Mouse (Mus musculus): ENCODE results near the gene Uroc1. TPM values are rescaled to one million over a fixed set of nuclear protein-coding genes. Genes with fewer than 3 reads are reported as not detected.

The Uroc1 gene
- total and polyA plus RNA-seq, 3 experiments, result not detected

DNA sequence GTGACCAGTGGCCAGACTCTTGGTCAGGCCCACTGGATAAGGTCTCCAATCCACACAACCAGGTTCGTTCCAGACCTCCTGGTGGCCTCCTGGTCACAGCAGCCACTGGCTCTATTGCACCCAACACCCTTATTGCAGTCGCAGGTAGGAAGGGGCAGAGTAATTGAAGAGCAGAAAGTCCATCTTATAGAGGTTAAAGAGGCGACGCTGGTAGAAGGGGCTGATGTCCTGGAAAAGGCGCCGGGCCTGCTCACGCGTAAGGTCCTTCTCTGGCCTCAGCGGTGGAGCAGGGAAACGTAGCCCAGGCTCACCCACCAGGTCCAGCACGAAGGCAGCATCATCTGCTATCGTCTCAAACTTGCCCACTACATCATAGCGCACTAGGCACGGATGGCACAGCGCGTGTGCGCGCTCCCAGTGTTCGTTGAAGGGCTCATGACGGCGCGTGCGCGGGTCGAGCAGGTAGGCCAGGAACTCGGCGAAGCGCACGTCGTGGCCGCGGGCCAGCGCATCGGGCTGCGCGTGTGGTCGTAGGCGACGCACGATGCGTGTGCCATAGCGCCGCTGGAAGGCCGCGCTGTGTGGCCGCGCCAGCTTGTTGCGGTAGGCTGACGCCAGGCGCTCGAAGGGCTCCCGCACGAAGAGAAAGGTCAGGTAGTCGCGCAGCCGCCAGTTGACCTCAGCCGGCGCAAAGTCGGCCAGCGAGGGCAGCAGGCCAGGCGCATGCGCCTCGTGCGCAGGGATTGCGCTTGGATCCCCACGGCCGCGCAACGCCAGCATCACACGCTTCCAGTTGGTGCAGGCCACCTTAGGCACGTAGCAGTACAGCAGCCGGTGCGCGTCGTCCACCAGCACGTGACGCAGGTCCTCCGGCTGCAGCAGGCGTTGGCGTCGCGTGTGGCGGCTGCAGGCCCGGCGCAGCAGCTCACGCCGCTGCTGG lies 24.0 kb upstream of the Uroc1 start:
- H3K9ac ChIP-seq (ENCODE audit: insufficient read depth, low read depth), result no peak overlapping the region
- no peak overlapping the region for H3K27ac ChIP-seq (ENCODE audit: insufficient read depth, low read depth)
- peaks cover 8% of the 10 kb centered on the region for H3K9me3 ChIP-seq (replicated peaks; ENCODE audit: low read length)
- no peaks in the 10 kb centered on the region for H3K79me2 ChIP-seq (replicated peaks; ENCODE audit: control insufficient read depth, extremely low read depth, insufficient read depth, poor library complexity, severe bottlenecking)
- no peak overlapping the region for H3K4me3 ChIP-seq (replicated peaks in 1 of 3; ENCODE audit: low read depth in 2 of 3, low read length in 2 of 3, poor library complexity in 1 of 3)
- dilution Hi-C loops (cut with MboI; ENCODE audit: extremely low pct_ligation_motif_present, extremely low pct_unique_long_range_greater_than_20kb, low sequenced_read_pairs) (no loop called here), in situ Hi-C loops (cut with MboI; ENCODE audit: low pct_ligation_motif_present, low pct_unique_long_range_greater_than_20kb, low sequenced_read_pairs) (no loop called here)
- H3K4me2 ChIP-seq (ENCODE audit: insufficient read depth, low read depth, poor library complexity, severe bottlenecking), result no peak overlapping the region
- H3K36me3 ChIP-seq (replicated peaks in 1 of 2; ENCODE audit: control insufficient read depth in 1 of 2, insufficient read depth in 1 of 2, low read length in 1 of 2), result no peaks in the 10 kb centered on the region
- no peaks in the 10 kb centered on the region for H3K4me1 ChIP-seq (ENCODE audit: control insufficient read depth in 1 of 2, insufficient read depth in 2 of 2)
- TF ChIP-seq IRF4 (IDR thresholded peaks at IDR 0.05; ENCODE audit: low read depth, low read length) (no peak), NRF1 (IDR thresholded peaks at IDR 0.05; ENCODE audit: low read depth, low read length) (no peak), MEF2A (IDR thresholded peaks at IDR 0.05; ENCODE audit: borderline replicate concordance, low read depth, low read length) (no peak), CHD2 (IDR thresholded peaks at IDR 0.05; ENCODE audit: low read length) (no peak), MXI1 (IDR thresholded peaks at IDR 0.05; ENCODE audit: low read depth, low read length) (no peak), KAT2A (IDR thresholded peaks at IDR 0.05; ENCODE audit: insufficient replicate concordance, low read length) (no peak), MAX (IDR thresholded peaks at IDR 0.05; ENCODE audit: low read length) (no peak), TBP (conservative IDR thresholded peaks at IDR 0.05; ENCODE audit: low read depth, low read length) (no peak), JUN (IDR thresholded peaks at IDR 0.05; ENCODE audit: insufficient read depth, low read depth, low read length) (no peak), BHLHE40 (IDR thresholded peaks at IDR 0.05; ENCODE audit: low read depth, low read length) (no peak), RAD21 (IDR thresholded peaks at IDR 0.05; ENCODE audit: low read depth, low read length) (no peak), GABPA (IDR thresholded peaks at IDR 0.05; ENCODE audit: insufficient replicate concordance, low read depth, low read length) (no peak), POLR2AphosphoS2 (IDR thresholded peaks at IDR 0.05; ENCODE audit: low read depth, low read length) (no peak), TCF12 (IDR thresholded peaks at IDR 0.05; ENCODE audit: low read depth, low read length) (no peak), PAX5 (IDR thresholded peaks at IDR 0.05; ENCODE audit: low read length) (no peak), ETS1 (conservative IDR thresholded peaks at IDR 0.05; ENCODE audit: low read depth, low read length) (no peak)
- no peak for DNase-seq (ENCODE audit: extremely low read depth)
- peaks cover 42% of the 10 kb centered on the region for H3K27me3 ChIP-seq (replicated peaks)

DNA sequence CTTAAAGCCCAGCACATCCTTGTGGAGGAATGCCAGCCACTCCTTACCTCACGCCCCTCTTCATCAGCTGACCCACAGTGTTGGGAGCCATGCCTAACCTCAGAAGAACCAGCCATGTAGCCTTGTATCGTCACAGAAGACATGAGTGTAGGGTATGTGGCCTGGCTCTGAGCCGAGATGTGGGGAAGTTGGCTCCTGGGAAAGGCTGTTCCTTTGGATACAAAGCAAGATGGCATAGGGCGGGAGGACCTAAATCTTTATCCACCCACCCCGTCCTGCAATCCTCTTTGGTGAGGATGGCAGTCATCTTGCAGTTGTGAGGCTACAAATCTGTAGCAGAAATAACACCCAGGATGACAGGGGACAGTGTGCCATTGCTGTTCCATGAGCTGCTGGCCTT lies 17.1 kb upstream of the Uroc1 start:
- Histone ChIP-seq H3K9ac (ENCODE audit: insufficient read depth, low read depth) (no peak overlapping the region), H3K79me2 (replicated peaks; ENCODE audit: control insufficient read depth, extremely low read depth, insufficient read depth, poor library complexity, severe bottlenecking) (no peaks in the 10 kb centered on the region), H3K9me3 (replicated peaks; ENCODE audit: low read length) (peaks cover 6% of the 10 kb centered on the region), H3K4me3 (replicated peaks in 1 of 3; ENCODE audit: low read depth in 2 of 3, low read length in 2 of 3, poor library complexity in 1 of 3) (no peak overlapping the region), H3K27ac (ENCODE audit: insufficient read depth, low read depth) (no peak overlapping the region), H3K27me3 (replicated peaks) (peaks cover 32% of the 10 kb centered on the region), H3K4me2 (ENCODE audit: insufficient read depth, low read depth, poor library complexity, severe bottlenecking) (no peak overlapping the region), H3K36me3 (replicated peaks in 1 of 2; ENCODE audit: control insufficient read depth in 1 of 2, insufficient read depth in 1 of 2, low read length in 1 of 2) (no peaks in the 10 kb centered on the region), H3K4me1 (ENCODE audit: control insufficient read depth in 1 of 2, insufficient read depth in 2 of 2) (no peaks in the 10 kb centered on the region)
- DNase-seq (ENCODE audit: extremely low read depth), result no peak
- dilution Hi-C loops (cut with MboI; ENCODE audit: extremely low pct_ligation_motif_present, extremely low pct_unique_long_range_greater_than_20kb, low sequenced_read_pairs), result no loop called here
- in situ Hi-C loops (cut with MboI; ENCODE audit: low pct_ligation_motif_present, low pct_unique_long_range_greater_than_20kb, low sequenced_read_pairs), result no loop called here
- no peak for TF ChIP-seq USF1 (IDR thresholded peaks at IDR 0.05; ENCODE audit: low read depth, low read length)
- TF ChIP-seq ZKSCAN1 (IDR thresholded peaks at IDR 0.05; ENCODE audit: borderline replicate concordance, low read depth, low read length), result no peak
- TF ChIP-seq GABPA (IDR thresholded peaks at IDR 0.05; ENCODE audit: insufficient replicate concordance, low read depth, low read length), result no peak
- no peak for TF ChIP-seq CTCF (conservative IDR thresholded peaks at IDR 0.05 in 1 of 2, IDR thresholded peaks at IDR 0.05 in 1 of 2; ENCODE audit: low read depth in 2 of 2, low read length in 2 of 2)
- no peak for TF ChIP-seq RAD21 (IDR thresholded peaks at IDR 0.05; ENCODE audit: low read depth, low read length)
- no peak for TF ChIP-seq IRF4 (IDR thresholded peaks at IDR 0.05; ENCODE audit: low read depth, low read length)
- no peak for TF ChIP-seq POLR2AphosphoS2 (IDR thresholded peaks at IDR 0.05; ENCODE audit: low read depth, low read length)
- TF ChIP-seq CHD2 (IDR thresholded peaks at IDR 0.05; ENCODE audit: low read length), result no peak
